Mouse (Mus musculus): ENCODE measurements around the gene Kcnj12. TPM values are rescaled to one million over a fixed set of nuclear protein-coding genes. Genes with fewer than 3 reads are reported as not detected.
A peak's percentile ranks its signal among the peaks of the same experiment; 100 is the strongest.

Gene Kcnj12
- polyA plus RNA-seq, 1 experiment from 2014 or later: 4.2 TPM

- H3K4me1 ChIP-seq (ENCODE audit: control insufficient read depth, insufficient read depth, low read depth, low read length): no peaks in the 10 kb centered on the region
Observed at GRCm38 (mm10) chr11:61081624-61082023, 59.3 kb downstream of the Kcnj12 start.

DNA sequence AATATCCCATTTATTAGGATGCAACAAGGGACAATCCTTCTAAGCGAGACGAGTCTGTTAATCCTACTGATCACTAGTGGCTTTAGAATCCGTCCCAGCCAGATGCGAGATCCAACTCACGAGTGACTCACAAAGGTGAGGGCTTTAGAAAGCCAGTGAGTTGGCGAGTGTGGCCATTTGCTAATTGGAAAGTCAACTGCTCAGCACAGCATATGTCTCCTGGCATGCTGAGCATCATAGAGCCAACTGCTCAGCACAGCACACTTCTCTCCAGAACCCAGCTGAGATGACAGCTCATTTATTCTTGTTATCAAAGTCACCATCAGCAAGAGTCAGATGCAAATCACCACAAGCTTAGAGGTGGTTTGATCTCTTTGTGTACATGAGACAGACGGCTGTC lies 67.8 kb downstream of the Kcnj12 start:
- no peak for ATAC-seq
- no peaks in the 10 kb centered on the region for H3K36me3 ChIP-seq (ENCODE audit: control insufficient read depth, insufficient read depth, low read length)
- no peak overlapping the region for H3K4me2 ChIP-seq (ENCODE audit: low read length)
- no peaks in the 10 kb centered on the region for H3K4me1 ChIP-seq (ENCODE audit: control insufficient read depth, insufficient read depth, low read depth, low read length)
- WGBS: 73% methylated on average over 7 of the region's 7 CpGs
- H3K27me3 ChIP-seq (replicated peaks; ENCODE audit: control insufficient read depth, insufficient read depth, low read length): no peaks in the 10 kb centered on the region
- H3K9me3 ChIP-seq (ENCODE audit: control insufficient read depth, low read length): no peaks in the 10 kb centered on the region
- H3K9ac ChIP-seq (ENCODE audit: low read depth, low read length): no peak overlapping the region
- no peak overlapping the region for H3K27ac ChIP-seq (ENCODE audit: low read depth, low read length)
- no peak overlapping the region for H3K4me3 ChIP-seq (ENCODE audit: low read length)

More at GRCm38 (mm10) chr11:61081624-61082023, 59.3 kb downstream of the Kcnj12 start:
- no peak for ATAC-seq
- no peaks in the 10 kb centered on the region for H3K27me3 ChIP-seq (replicated peaks; ENCODE audit: control insufficient read depth, insufficient read depth, low read length)
- H3K27ac ChIP-seq (ENCODE audit: low read depth, low read length): no peak overlapping the region
- H3K4me2 ChIP-seq (ENCODE audit: low read length): no peak overlapping the region
- H3K9ac ChIP-seq (ENCODE audit: low read depth, low read length): no peak overlapping the region
- 92% methylated on average over 2 of the region's 2 CpGs for WGBS
- no peak overlapping the region for H3K4me3 ChIP-seq (ENCODE audit: low read length)
- H3K36me3 ChIP-seq (ENCODE audit: control insufficient read depth, insufficient read depth, low read length): no peaks in the 10 kb centered on the region
- no peaks in the 10 kb centered on the region for H3K9me3 ChIP-seq (ENCODE audit: control insufficient read depth, low read length)

GRCm38 (mm10) chr11:61091192-61091591 lies 68.8 kb downstream of the Kcnj12 start:
- no peaks in the 10 kb centered on the region for H3K36me3 ChIP-seq (ENCODE audit: control insufficient read depth, insufficient read depth, low read length)
- 52% methylated on average over 3 of the region's 3 CpGs for WGBS

GRCm38 (mm10) chr11:61091642-61092262 lies 69.4 kb downstream of the Kcnj12 start:
- Histone ChIP-seq H3K9me3 (ENCODE audit: control insufficient read depth, low read length) (no peaks in the 10 kb centered on the region), H3K27ac (ENCODE audit: low read depth, low read length) (0 out of 2 replicates have a peak overlapping the region, but pooled peaks have one; percentile 29), H3K27me3 (replicated peaks; ENCODE audit: control insufficient read depth, insufficient read depth, low read length) (no peaks in the 10 kb centered on the region), H3K9ac (ENCODE audit: low read depth, low read length) (peak overlapping the region; percentile 35; the same call in 1 of the 2 replicates), H3K36me3 (ENCODE audit: control insufficient read depth, insufficient read depth, low read length) (no peaks in the 10 kb centered on the region), H3K4me1 (ENCODE audit: control insufficient read depth, insufficient read depth, low read depth, low read length) (no peaks in the 10 kb centered on the region), H3K4me2 (ENCODE audit: low read length) (no peak overlapping the region), H3K4me3 (ENCODE audit: low read length) (no peak overlapping the region)
- 17% methylated on average over 7 of the region's 7 CpGs for WGBS
- ATAC-seq: 0 out of 2 replicates have a peak, but pooled peaks have one; percentile 24

More at GRCm38 (mm10) chr11:61091192-61091591, 68.8 kb downstream of the Kcnj12 start:
- Histone ChIP-seq H3K27me3 (replicated peaks; ENCODE audit: control insufficient read depth, insufficient read depth, low read length) (no peaks in the 10 kb centered on the region), H3K4me3 (ENCODE audit: low read length) (no peak overlapping the region), H3K4me2 (ENCODE audit: low read length) (no peak overlapping the region), H3K9me3 (ENCODE audit: control insufficient read depth, low read length) (no peaks in the 10 kb centered on the region), H3K4me1 (ENCODE audit: control insufficient read depth, insufficient read depth, low read depth, low read length) (no peaks in the 10 kb centered on the region), H3K27ac (ENCODE audit: low read depth, low read length) (no peak overlapping the region), H3K9ac (ENCODE audit: low read depth, low read length) (no peak overlapping the region)
- ATAC-seq: peak; percentile 69

- H3K9ac ChIP-seq (ENCODE audit: low read depth, low read length): no peak overlapping the region
- H3K4me3 ChIP-seq (ENCODE audit: low read length): no peak overlapping the region
- no peaks in the 10 kb centered on the region for H3K9me3 ChIP-seq (ENCODE audit: control insufficient read depth, low read length)
- H3K4me1 ChIP-seq (ENCODE audit: control insufficient read depth, insufficient read depth, low read depth, low read length): no peaks in the 10 kb centered on the region
- H3K27me3 ChIP-seq (replicated peaks; ENCODE audit: control insufficient read depth, insufficient read depth, low read length): no peaks in the 10 kb centered on the region
- H3K4me2 ChIP-seq (ENCODE audit: low read length): no peak overlapping the region
- no peak for ATAC-seq
- no peak overlapping the region for H3K27ac ChIP-seq (ENCODE audit: low read depth, low read length)
- WGBS: 80% methylated on average over 1 of the region's 1 CpGs
- no peaks in the 10 kb centered on the region for H3K36me3 ChIP-seq (ENCODE audit: control insufficient read depth, insufficient read depth, low read length)
Observed at GRCm38 (mm10) chr11:61098046-61098445, 75.7 kb downstream of the Kcnj12 start.

GRCm38 (mm10) chr11:61102397-61103339 lies 80.3 kb downstream of the Kcnj12 start:
- no peak overlapping the region for H3K4me3 ChIP-seq (ENCODE audit: low read length)
- no peaks in the 10 kb centered on the region for H3K9me3 ChIP-seq (ENCODE audit: control insufficient read depth, low read length)
- no peaks in the 10 kb centered on the region for H3K36me3 ChIP-seq (ENCODE audit: control insufficient read depth, insufficient read depth, low read length)
- no peak overlapping the region for H3K4me2 ChIP-seq (ENCODE audit: low read length)
- 40% methylated on average over 12 of the region's 13 CpGs for WGBS
- H3K27ac ChIP-seq (ENCODE audit: low read depth, low read length): no peak overlapping the region
- no peaks in the 10 kb centered on the region for H3K27me3 ChIP-seq (replicated peaks; ENCODE audit: control insufficient read depth, insufficient read depth, low read length)
- no peak for ATAC-seq
- peaks cover 2% of the 10 kb centered on the region; the same call in 1 of the 2 replicates for H3K4me1 ChIP-seq (ENCODE audit: control insufficient read depth, insufficient read depth, low read depth, low read length)
- no peak overlapping the region for H3K9ac ChIP-seq (ENCODE audit: low read depth, low read length)

- H3K9me3 ChIP-seq (ENCODE audit: control insufficient read depth, low read length): no peaks in the 10 kb centered on the region
- no peak overlapping the region for H3K27ac ChIP-seq (ENCODE audit: low read depth, low read length)
- no peak overlapping the region for H3K9ac ChIP-seq (ENCODE audit: low read depth, low read length)
- WGBS: 16% methylated on average over 20 of the region's 20 CpGs
- no peak overlapping the region for H3K4me3 ChIP-seq (ENCODE audit: low read length)
- H3K4me2 ChIP-seq (ENCODE audit: low read length): peak overlapping the region; percentile 24; the same call in 1 of the 2 replicates
- no peaks in the 10 kb centered on the region for H3K36me3 ChIP-seq (ENCODE audit: control insufficient read depth, insufficient read depth, low read length)
- peak; percentile 94 for ATAC-seq
- H3K27me3 ChIP-seq (replicated peaks; ENCODE audit: control insufficient read depth, insufficient read depth, low read length): no peaks in the 10 kb centered on the region
- peaks cover 2% of the 10 kb centered on the region; the same call in 1 of the 2 replicates for H3K4me1 ChIP-seq (ENCODE audit: control insufficient read depth, insufficient read depth, low read depth, low read length)
Observed at GRCm38 (mm10) chr11:61104241-61104901, 82.0 kb downstream of the Kcnj12 start.

DNA sequence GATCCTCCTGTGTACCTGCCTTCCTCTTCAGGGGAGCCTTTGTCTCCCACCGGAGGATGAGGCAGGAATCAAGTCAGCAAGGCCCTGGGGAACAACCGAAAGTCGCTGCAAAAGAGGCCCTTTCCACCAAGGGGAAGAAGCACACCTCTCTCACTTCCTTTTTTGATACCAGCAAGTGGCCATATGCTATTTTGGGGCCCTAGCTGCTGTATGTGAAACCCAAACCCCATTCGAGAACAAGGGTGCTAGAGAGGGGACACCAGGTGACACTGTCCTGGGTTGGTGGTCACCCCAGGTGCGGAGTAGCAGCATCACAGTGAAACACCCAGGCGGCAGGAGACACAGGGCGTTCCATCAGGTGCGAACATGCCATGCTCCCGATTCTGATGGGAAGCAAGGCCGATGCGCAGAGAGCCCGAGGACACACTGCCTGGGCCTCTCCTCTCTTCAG lies 86.6 kb downstream of the Kcnj12 start:
- H3K9ac ChIP-seq (ENCODE audit: low read depth, low read length): no peak overlapping the region
- no peak for ATAC-seq
- WGBS: 93% methylated on average over 12 of the region's 12 CpGs
- H3K4me3 ChIP-seq (ENCODE audit: low read length): no peak overlapping the region
- no peaks in the 10 kb centered on the region for H3K36me3 ChIP-seq (ENCODE audit: control insufficient read depth, insufficient read depth, low read length)
- H3K9me3 ChIP-seq (ENCODE audit: control insufficient read depth, low read length): no peaks in the 10 kb centered on the region
- H3K4me1 ChIP-seq (ENCODE audit: control insufficient read depth, insufficient read depth, low read depth, low read length): peaks cover 2% of the 10 kb centered on the region; the same call in 1 of the 2 replicates
- H3K27me3 ChIP-seq (replicated peaks; ENCODE audit: control insufficient read depth, insufficient read depth, low read length): no peaks in the 10 kb centered on the region
- H3K4me2 ChIP-seq (ENCODE audit: low read length): no peak overlapping the region
- H3K27ac ChIP-seq (ENCODE audit: low read depth, low read length): no peak overlapping the region
